Mouse (Mus musculus): ENCODE measurements around the gene Dtd1. TPM values are rescaled to one million over a fixed set of nuclear protein-coding genes. Genes with fewer than 3 reads are reported as not detected.
"Not testable (repeated sequence)": the region's sequence is repeated elsewhere in the genome, so short reads cannot be mapped to it uniquely, and the experiment has no call there.

The Dtd1 gene
- polyA plus RNA-seq (2014; fragmentation: Nextera tagmentation; extraction: Ambion mirVana), result 35.0 and 39.9 TPM in 2 replicates

DNA sequence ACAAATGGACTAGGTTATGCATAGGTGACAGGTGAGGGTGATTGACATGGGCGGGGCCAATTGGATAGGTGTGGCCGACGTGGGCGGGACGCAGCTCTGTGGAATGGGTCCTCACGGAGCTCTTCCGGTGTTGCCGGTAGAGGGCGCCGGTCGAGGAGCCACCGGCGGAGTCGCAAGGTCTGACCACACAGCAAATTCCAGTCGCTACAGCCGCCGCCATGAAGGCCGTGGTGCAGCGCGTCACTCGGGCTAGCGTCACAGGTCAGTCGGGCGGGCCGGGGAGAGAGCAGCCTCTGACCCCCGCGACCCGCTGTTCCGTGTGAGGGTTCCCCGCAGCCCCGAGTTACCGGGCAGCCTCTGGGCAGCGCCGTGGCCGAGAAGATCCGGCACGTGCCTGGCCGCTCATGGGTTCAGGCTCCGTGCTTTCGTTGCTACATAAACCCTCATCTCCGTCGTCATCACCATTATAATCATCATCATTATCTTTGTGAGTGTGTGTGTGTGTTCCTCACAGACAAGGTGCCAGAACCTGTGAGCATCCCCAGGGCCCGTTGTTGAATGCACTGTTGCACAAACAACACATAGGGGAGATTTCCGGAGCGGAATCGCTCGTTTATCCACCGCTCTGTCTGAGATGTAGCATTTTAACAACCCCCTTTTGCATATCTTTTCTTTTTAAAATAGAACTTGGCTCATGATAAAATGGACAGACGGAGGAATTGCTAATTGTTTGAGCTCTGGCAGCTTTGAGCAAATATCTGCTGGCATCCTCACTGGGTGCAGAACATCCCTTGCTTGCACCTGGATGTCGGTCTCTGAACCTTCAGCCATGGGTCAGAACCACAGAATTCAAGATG, at the start of gene Dtd1:
TSS of gene Dtd1 (plus strand) at position 67 of the 857 bp plus-strand sequence.
- H3K4me3 ChIP-seq (ENCODE audit: low read depth, low read length), result peak within 1 kb of the TSS; percentile 60
- no peaks in the 10 kb centered on the region; the same call in 1 of the 2 replicates for H3K36me3 ChIP-seq (ENCODE audit: insufficient read depth)
- WGBS, result 2% methylated on average over 50 of the region's 50 CpGs
- no peaks in the 10 kb centered on the region for H3K9me3 ChIP-seq (ENCODE audit: low read depth, low read length)
- peak; percentile 93 for DNase-seq
- peak; percentile 96 for ATAC-seq (ENCODE audit: insufficient read depth)
- TF ChIP-seq CTCF (IDR thresholded peaks at IDR 0.05; ENCODE audit: low read depth), result peak; percentile 87
- peak within 1 kb of the TSS; percentile 38; the same call in 1 of the 2 replicates for H3K27ac ChIP-seq (ENCODE audit: low read depth)
- H3K4me1 ChIP-seq (ENCODE audit: insufficient read depth), result 0 out of 2 replicates have a peak, but pooled peaks cover 2% of the 10 kb centered on the region
- no peaks in the 10 kb centered on the region for H3K27me3 ChIP-seq (ENCODE audit: insufficient read depth, low read length)
- H3K9ac ChIP-seq, result peak within 1 kb of the TSS; percentile 76
- peak within 1 kb of the TSS; percentile 78 for H3K4me2 ChIP-seq

DNA sequence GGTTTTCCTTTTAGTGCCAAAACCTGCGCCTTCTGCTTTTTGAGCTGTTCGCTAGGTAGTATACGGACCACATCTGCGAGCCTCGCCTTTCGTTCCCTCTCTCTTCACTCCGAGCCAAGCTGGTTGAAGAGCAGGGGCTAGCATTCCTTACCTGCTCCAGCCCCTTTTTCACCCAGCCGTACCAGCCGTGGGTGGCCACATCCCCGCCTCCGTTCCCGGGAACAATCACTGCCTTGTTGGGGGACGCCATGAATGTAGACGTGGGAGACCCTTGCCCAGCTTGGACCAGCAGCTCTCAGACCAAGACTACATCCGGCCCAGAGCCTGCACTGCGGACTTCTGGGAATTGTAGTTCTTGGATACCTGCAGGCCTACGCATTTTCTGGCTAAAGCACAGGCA, 49.2 kb upstream of the Dtd1 start, which contains the start of gene Rbbp9:
TSS of gene Rbbp9 (minus strand) at position 341 of the 400 bp plus-strand sequence.
- peaks cover 22% of the 10 kb centered on the region; the same call in 1 of the 2 replicates for H3K36me3 ChIP-seq (ENCODE audit: insufficient read depth)
- TF ChIP-seq CTCF (IDR thresholded peaks at IDR 0.05; ENCODE audit: low read depth), result no peak
- peaks cover 4% of the 10 kb centered on the region; the same call in 1 of the 2 replicates for H3K4me1 ChIP-seq (ENCODE audit: insufficient read depth)
- peak within 1 kb of the TSS; percentile 80 for H3K9ac ChIP-seq
- DNase-seq (peak; percentile 88), ATAC-seq (ENCODE audit: insufficient read depth) (peak; percentile 95)
- peak within 1 kb of the TSS; percentile 74 for H3K4me2 ChIP-seq
- peak within 1 kb of the TSS; percentile 67 for H3K4me3 ChIP-seq (ENCODE audit: low read depth, low read length)
- WGBS, result under 1% methylated on average over 17 of the region's 17 CpGs
- H3K27ac ChIP-seq (ENCODE audit: low read depth), result peak within 1 kb of the TSS; percentile 88
- H3K27me3 ChIP-seq (ENCODE audit: insufficient read depth, low read length), result no peaks in the 10 kb centered on the region
- no peaks in the 10 kb centered on the region for H3K9me3 ChIP-seq (ENCODE audit: low read depth, low read length)

- H3K4me3 ChIP-seq (ENCODE audit: low read depth, low read length), result no peak overlapping the region
- no peak overlapping the region for H3K27ac ChIP-seq (ENCODE audit: low read depth)
- ATAC-seq (ENCODE audit: insufficient read depth), result no peak
- peaks cover 4% of the 10 kb centered on the region; the same call in 1 of the 2 replicates for H3K4me1 ChIP-seq (ENCODE audit: insufficient read depth)
- no peak for TF ChIP-seq CTCF (IDR thresholded peaks at IDR 0.05; ENCODE audit: low read depth)
- DNase-seq, result no peak
- H3K27me3 ChIP-seq (ENCODE audit: insufficient read depth, low read length), result no peaks in the 10 kb centered on the region
- 0 out of 2 replicates have a peak, but pooled peaks cover under 1% of the 10 kb centered on the region for H3K36me3 ChIP-seq (ENCODE audit: insufficient read depth)
- no peak overlapping the region for H3K4me2 ChIP-seq
- H3K9me3 ChIP-seq (ENCODE audit: low read depth, low read length), result no peaks in the 10 kb centered on the region
- WGBS, result 92% methylated on average over 3 of the region's 3 CpGs
- no peak overlapping the region for H3K9ac ChIP-seq
Observed at GRCm38 (mm10) chr2:144553905-144554304, 45.8 kb upstream of the Dtd1 start.

DNA sequence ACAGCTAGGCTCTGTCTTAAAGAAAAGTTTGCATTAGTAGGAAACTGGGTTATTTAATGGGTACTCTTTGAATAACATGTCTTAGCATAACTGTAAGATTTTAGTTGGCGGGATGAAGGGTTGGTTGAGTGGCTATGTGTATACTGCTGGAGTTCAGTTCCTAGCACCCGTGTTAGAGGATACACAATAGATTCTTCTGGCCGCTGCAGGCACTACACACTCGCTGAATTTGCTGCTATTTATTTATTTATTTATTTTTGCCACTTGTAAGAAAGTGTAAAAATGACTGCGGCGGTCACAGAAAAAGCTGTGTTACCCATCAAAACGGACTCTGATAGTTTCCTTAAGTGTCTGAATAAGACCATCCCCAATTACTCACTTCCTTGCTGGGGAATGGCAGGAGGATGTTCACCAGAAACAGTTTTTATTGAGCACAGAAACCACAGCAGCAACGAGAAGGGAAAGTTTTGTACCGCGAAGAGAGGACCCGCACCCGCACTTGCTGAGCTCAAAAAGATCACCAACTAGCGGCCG, 44.3 kb upstream of the Dtd1 start:
- DNase-seq, result peak; percentile 59
- no peak for TF ChIP-seq CTCF (IDR thresholded peaks at IDR 0.05; ENCODE audit: low read depth)

DNA sequence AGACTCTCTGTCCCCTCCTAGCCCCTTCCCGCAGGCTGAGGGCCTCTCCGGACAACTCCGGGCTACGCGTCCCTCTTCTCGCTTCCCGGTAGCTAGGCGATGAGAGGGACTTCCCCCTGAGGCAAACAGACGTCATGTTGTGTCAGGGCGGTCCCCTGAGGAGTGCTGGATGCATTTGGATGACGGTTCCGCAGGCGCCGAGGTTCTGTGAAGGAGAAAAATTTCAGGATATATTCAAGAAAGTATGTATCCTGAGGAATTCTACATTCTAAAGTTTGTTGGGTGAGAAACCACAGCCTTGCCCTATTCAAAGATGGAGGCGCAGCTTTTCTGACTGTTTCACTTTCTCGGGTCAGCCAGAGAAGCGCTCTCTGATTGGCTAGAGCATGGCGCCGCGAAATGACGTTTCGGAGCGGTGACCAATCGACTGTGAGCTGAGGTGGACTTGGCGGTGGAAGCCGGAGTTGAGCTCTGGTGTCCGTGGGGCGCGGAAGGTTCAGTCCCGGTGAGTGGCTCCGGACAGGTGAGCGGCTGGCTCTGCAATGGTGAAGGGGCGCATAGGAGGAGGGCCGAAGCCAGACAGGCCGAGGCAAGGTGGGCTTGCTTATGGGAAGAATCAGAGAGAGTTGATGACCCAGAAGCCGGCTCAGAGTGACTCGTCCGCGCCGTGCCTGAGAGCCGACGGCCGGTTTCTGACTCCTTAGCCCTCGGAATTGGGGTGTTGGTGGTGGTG, 43.7 kb upstream of the Dtd1 start, which contains the start of gene Sec23b:
TSS of gene Sec23b (plus strand) at position 410 of the 733 bp plus-strand sequence.
- under 1% methylated on average over 44 of the region's 44 CpGs for WGBS
- ATAC-seq (ENCODE audit: insufficient read depth) (peak; percentile 98), DNase-seq (peak; percentile 98)
- no peaks in the 10 kb centered on the region for H3K9me3 ChIP-seq (ENCODE audit: low read depth, low read length)
- H3K4me1 ChIP-seq (ENCODE audit: insufficient read depth), result no peaks in the 10 kb centered on the region; the same call in 1 of the 2 replicates
- peak within 1 kb of the TSS; percentile 92 for H3K27ac ChIP-seq (ENCODE audit: low read depth)
- H3K4me2 ChIP-seq, result peak within 1 kb of the TSS; percentile 66
- peaks cover 11% of the 10 kb centered on the region; the same call in 1 of the 2 replicates for H3K36me3 ChIP-seq (ENCODE audit: insufficient read depth)
- H3K4me3 ChIP-seq (ENCODE audit: low read depth, low read length), result peak within 1 kb of the TSS; percentile 55
- H3K9ac ChIP-seq, result peak within 1 kb of the TSS; percentile 62
- TF ChIP-seq CTCF (IDR thresholded peaks at IDR 0.05; ENCODE audit: low read depth), result no peak
- H3K27me3 ChIP-seq (ENCODE audit: insufficient read depth, low read length), result no peaks in the 10 kb centered on the region

More for the DNA sequence above, 44.3 kb upstream of the Dtd1 start:
- peaks cover 11% of the 10 kb centered on the region; the same call in 1 of the 2 replicates for H3K36me3 ChIP-seq (ENCODE audit: insufficient read depth)
- peak; percentile 19; the same call in 1 of the 2 replicates for ATAC-seq (ENCODE audit: insufficient read depth)
- peak overlapping the region; percentile 92 for H3K27ac ChIP-seq (ENCODE audit: low read depth)
- 1% methylated on average over 14 of the region's 14 CpGs for WGBS
- H3K27me3 ChIP-seq (ENCODE audit: insufficient read depth, low read length), result no peaks in the 10 kb centered on the region
- H3K4me3 ChIP-seq (ENCODE audit: low read depth, low read length), result peak overlapping the region; percentile 55
- no peaks in the 10 kb centered on the region; the same call in 1 of the 2 replicates for H3K4me1 ChIP-seq (ENCODE audit: insufficient read depth)
- H3K9me3 ChIP-seq (ENCODE audit: low read depth, low read length), result no peaks in the 10 kb centered on the region
- H3K9ac ChIP-seq, result peak overlapping the region; percentile 62
- H3K4me2 ChIP-seq, result peak overlapping the region; percentile 66

DNA sequence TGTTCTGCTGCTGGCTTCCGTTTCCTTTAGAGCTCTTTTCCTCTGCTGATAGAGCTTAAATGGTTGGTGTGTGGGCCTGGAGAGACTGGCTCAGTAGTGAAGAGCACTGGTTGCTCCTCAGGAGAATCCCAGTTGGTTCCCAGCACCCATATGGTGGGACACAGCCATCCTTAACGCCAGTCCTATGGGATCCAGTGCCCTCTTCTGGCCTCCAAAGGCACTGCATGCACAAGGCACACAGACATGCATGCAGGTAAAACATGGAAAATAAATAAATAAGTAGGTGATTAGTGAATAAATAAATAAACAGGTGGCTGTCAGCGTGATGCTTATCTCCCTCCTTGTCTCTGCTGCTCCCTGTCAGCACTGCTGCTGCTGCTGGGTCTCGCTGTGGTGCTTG, 11.0 kb upstream of the Dtd1 start:
- DNase-seq (no peak), ATAC-seq (ENCODE audit: insufficient read depth) (no peak)
- Histone ChIP-seq H3K4me1 (ENCODE audit: insufficient read depth) (no peaks in the 10 kb centered on the region), H3K9me3 (ENCODE audit: low read depth, low read length) (no peaks in the 10 kb centered on the region), H3K36me3 (ENCODE audit: insufficient read depth) (peaks cover 56% of the 10 kb centered on the region), H3K9ac (no peak overlapping the region), H3K4me3 (ENCODE audit: low read depth, low read length) (no peak overlapping the region), H3K4me2 (no peak overlapping the region), H3K27ac (ENCODE audit: low read depth) (no peak overlapping the region), H3K27me3 (ENCODE audit: insufficient read depth, low read length) (no peaks in the 10 kb centered on the region)
- WGBS, result 75% methylated on average over 4 of the region's 4 CpGs
- peak; percentile 55 for TF ChIP-seq CTCF (IDR thresholded peaks at IDR 0.05; ENCODE audit: low read depth)

DNA sequence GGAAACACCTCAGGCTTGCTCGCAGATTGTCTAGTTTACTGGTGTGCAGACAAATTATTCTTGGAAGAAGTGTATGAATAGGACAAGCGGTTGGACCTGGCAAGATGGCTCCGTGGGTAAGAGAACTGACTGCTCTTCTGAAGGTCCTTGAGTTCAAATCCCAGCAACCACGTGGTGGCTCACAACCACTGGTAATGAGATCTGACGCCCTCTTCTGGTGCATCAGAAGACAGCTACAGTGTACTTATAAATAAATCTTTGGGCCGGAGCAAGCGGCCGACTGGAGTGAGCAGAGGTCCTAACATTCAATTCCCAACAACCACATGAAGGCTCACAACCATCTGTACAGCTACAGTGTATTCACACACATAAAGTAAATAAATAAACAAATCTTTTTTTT, 6.7 kb upstream of the Dtd1 start:
- ATAC-seq (ENCODE audit: insufficient read depth), result not testable (repeated sequence)

More for the DNA sequence above, 6.7 kb upstream of the Dtd1 start:
- H3K27ac ChIP-seq (ENCODE audit: low read depth); H3K4me3 ChIP-seq (ENCODE audit: low read depth, low read length); H3K9me3 ChIP-seq (ENCODE audit: low read depth, low read length); DNase-seq; H3K9ac ChIP-seq; H3K4me2 ChIP-seq; H3K27me3 ChIP-seq (ENCODE audit: insufficient read depth, low read length); H3K4me1 ChIP-seq (ENCODE audit: insufficient read depth): not testable (repeated sequence)
- 63% methylated on average over 8 of the region's 8 CpGs for WGBS
- peaks cover 17% of the 10 kb centered on the region for H3K36me3 ChIP-seq (ENCODE audit: insufficient read depth)

Data from lung, embryonic 14.5 days (tissue).